Mouse (Mus musculus): ENCODE data around the gene Gm20736. TPM values are rescaled to one million over a fixed set of nuclear protein-coding genes. Genes with fewer than 3 reads are reported as not detected.
"Not testable (repeated sequence)": the region's sequence is repeated elsewhere in the genome, so short reads cannot be mapped to it uniquely, and the experiment has no call there.

The Gm20736 gene
- polyA plus RNA-seq (2016; fragmentation: Nextera tagmentation; extraction: Ambion mirVana), result not detected in 2 replicates

DNA sequence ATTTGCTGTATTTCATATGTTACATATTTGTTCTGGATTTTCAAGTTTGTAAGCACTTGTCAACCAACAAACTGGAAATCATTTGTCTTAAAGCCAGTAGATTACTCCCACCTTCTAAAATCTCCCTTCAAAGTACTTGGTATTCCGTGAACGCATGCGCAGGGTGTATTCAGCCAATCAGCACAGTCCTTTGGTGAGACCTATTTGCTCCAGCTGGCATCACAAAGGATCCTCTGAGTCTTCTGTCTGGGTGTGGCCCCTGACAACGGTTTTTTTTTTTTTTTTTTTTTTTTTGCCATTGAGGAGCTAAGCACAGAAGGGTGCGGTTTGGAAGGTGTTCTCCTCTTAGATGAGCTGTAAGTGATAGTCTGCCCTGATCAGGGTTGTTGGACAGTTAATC is at the start of gene Gm20736:
Gm20736 (plus strand) TSS at position 301 of the 400 bp plus-strand sequence.
- H3K27me3 ChIP-seq; H3K4me1 ChIP-seq; H3K9ac ChIP-seq; H3K9me3 ChIP-seq (replicated peaks); H3K27ac ChIP-seq; ATAC-seq (ENCODE audit: low FRiP score); H3K4me3 ChIP-seq; H3K4me2 ChIP-seq (replicated peaks); H3K36me3 ChIP-seq: not testable (repeated sequence)
- no CpG with 5 or more reads among the region's 5 CpGs for WGBS

Other genes starting within 250 kb of the Gm20736 start
- not detected in 2 replicates for gene Gm20924, start 170.2 kb upstream of the Gm20736 start, polyA plus RNA-seq (2016; fragmentation: Nextera tagmentation; extraction: Ambion mirVana)

Data from hindbrain, embryonic 12.5 days (tissue).